In genomic region chr9:103626156-103626555, GRCm38 (mm10) we compare ENCODE assay signal across 18 mouse cellular contexts.
"Had no signal": no experiment of that assay in that cellular context is flagged by ENCODE, and none has a peak within 500 bp of the region (broad histone marks: within the 10 kb centered on the region; RNA-seq: fewer than 3 reads in every experiment).

No protein-coding gene starts in this region.

- H3K36me3 ChIP-seq: kidney, embryonic 15.5 days; liver, embryonic 13.5 days; midbrain, embryonic 12.5 days; midbrain, embryonic 15.5 days; neural tube, embryonic 12.5 days; neural tube, embryonic 15.5 days had no signal

- H3K27ac ChIP-seq: kidney, embryonic 15.5 days; left cerebral cortex, adult 2 months; liver, embryonic 13.5 days; macrophage; midbrain, embryonic 12.5 days; midbrain, embryonic 15.5 days; neural tube, embryonic 12.5 days; neural tube, embryonic 15.5 days; stomach, postnatal 0 days had no signal

- H3K27me3 ChIP-seq: kidney, embryonic 15.5 days; liver, embryonic 13.5 days; midbrain, embryonic 15.5 days; neural tube, embryonic 12.5 days; neural tube, embryonic 15.5 days had no signal

- H3K4me3 ChIP-seq: kidney, embryonic 15.5 days; left cerebral cortex, adult 2 months; liver, embryonic 13.5 days; midbrain, embryonic 12.5 days; midbrain, embryonic 15.5 days; neural tube, embryonic 12.5 days; neural tube, embryonic 15.5 days had no signal

- H3K4me1 ChIP-seq: liver, embryonic 13.5 days had no signal

- H3K4me2 ChIP-seq: kidney, embryonic 15.5 days; liver, embryonic 13.5 days; midbrain, embryonic 12.5 days; midbrain, embryonic 15.5 days; neural tube, embryonic 12.5 days; neural tube, embryonic 15.5 days had no signal

- ATAC-seq: midbrain, embryonic 15.5 days had no signal

- H3K9ac ChIP-seq: kidney, embryonic 15.5 days; liver, embryonic 13.5 days; midbrain, embryonic 12.5 days; midbrain, embryonic 15.5 days; neural tube, embryonic 12.5 days; neural tube, embryonic 15.5 days had no signal

- H3K9me3 ChIP-seq: kidney, embryonic 15.5 days; liver, embryonic 13.5 days; midbrain, embryonic 12.5 days; midbrain, embryonic 15.5 days; neural tube, embryonic 12.5 days; neural tube, embryonic 15.5 days had no signal

- DNase-seq: kidney, adult 11 months; kidney, adult 8-10 months; kidney, postnatal 10 days; kidney, postnatal 36 days; liver, embryonic 13.5 days; lung, adult 2 months; right cerebral cortex, adult 18-20 months; right cerebral cortex, postnatal 14 days; right cerebral cortex, postnatal 4 days; thymus, postnatal 25 days had no signal
